Mouse (Mus musculus): ENCODE results near the gene Glce. TPM values are rescaled to one million over a fixed set of nuclear protein-coding genes. Genes with fewer than 3 reads are reported as not detected.

The Glce gene
- polyA plus RNA-seq, 1 experiment from 2014 or later: 21.5 TPM

- H3K4me3 ChIP-seq: no peak overlapping the region
- no peaks in the 10 kb centered on the region for H3K9me3 ChIP-seq
- no peaks in the 10 kb centered on the region for H3K4me1 ChIP-seq
- no peaks in the 10 kb centered on the region for H3K27me3 ChIP-seq (ENCODE audit: poor library complexity, severe bottlenecking)
- no peak for DNase-seq (ENCODE audit: extremely low spot score, low spot score)
- no peaks in the 10 kb centered on the region; the same call in 1 of the 2 replicates for H3K36me3 ChIP-seq (replicated peaks)
- no peak overlapping the region for H3K27ac ChIP-seq
- 84% methylated on average over 2 of the region's 2 CpGs for WGBS
These were observed 66.2 kb downstream of the Glce start for GRCm38 (mm10) chr9:62056206-62056605.

GRCm38 (mm10) chr9:62050801-62051200 is 71.7 kb downstream of the Glce start:
- whole genome bisulfite sequencing: 50% methylated on average over 4 of the region's 4 CpGs
- no peak overlapping the region for H3K27ac ChIP-seq
- no peaks in the 10 kb centered on the region for H3K27me3 ChIP-seq (ENCODE audit: poor library complexity, severe bottlenecking)
- peaks cover 8% of the 10 kb centered on the region for H3K4me1 ChIP-seq
- no peaks in the 10 kb centered on the region for H3K9me3 ChIP-seq
- H3K36me3 ChIP-seq (replicated peaks): no peaks in the 10 kb centered on the region
- DNase-seq (ENCODE audit: extremely low spot score, low spot score): no peak
- no peak overlapping the region for H3K4me3 ChIP-seq

- Histone ChIP-seq H3K4me1 (peaks cover 8% of the 10 kb centered on the region), H3K27me3 (ENCODE audit: poor library complexity, severe bottlenecking) (no peaks in the 10 kb centered on the region), H3K36me3 (replicated peaks) (no peaks in the 10 kb centered on the region), H3K4me3 (no peak overlapping the region), H3K27ac (no peak overlapping the region), H3K9me3 (no peaks in the 10 kb centered on the region)
- 77% methylated on average over 8 of the region's 8 CpGs for WGBS
- DNase-seq (ENCODE audit: extremely low spot score, low spot score): no peak
These were observed 73.3 kb downstream of the Glce start for GRCm38 (mm10) chr9:62049166-62049565.

GRCm38 (mm10) chr9:62042167-62042566 is 80.3 kb downstream of the Glce start:
- DNase-seq (ENCODE audit: extremely low spot score, low spot score): no peak
- H3K4me1 ChIP-seq: peaks cover 8% of the 10 kb centered on the region
- H3K4me3 ChIP-seq: no peak overlapping the region
- no peak overlapping the region for H3K27ac ChIP-seq
- H3K9me3 ChIP-seq: no peaks in the 10 kb centered on the region
- peaks cover 9% of the 10 kb centered on the region for H3K27me3 ChIP-seq (ENCODE audit: poor library complexity, severe bottlenecking)
- WGBS: 90% methylated on average over 3 of the region's 3 CpGs
- no peaks in the 10 kb centered on the region for H3K36me3 ChIP-seq (replicated peaks)

- Histone ChIP-seq H3K4me1 (peaks cover 19% of the 10 kb centered on the region), H3K36me3 (replicated peaks) (no peaks in the 10 kb centered on the region), H3K4me3 (peak overlapping the region; percentile 30), H3K27ac (no peak overlapping the region), H3K9me3 (no peaks in the 10 kb centered on the region), H3K27me3 (ENCODE audit: poor library complexity, severe bottlenecking) (peaks cover 9% of the 10 kb centered on the region)
- 9% methylated on average over 20 of the region's 20 CpGs for WGBS
- peak; percentile 81 for DNase-seq (ENCODE audit: extremely low spot score, low spot score)
These were observed 82.3 kb downstream of the Glce start for GRCm38 (mm10) chr9:62040008-62040608.

GRCm38 (mm10) chr9:62035806-62036205 is 86.6 kb downstream of the Glce start:
- no peaks in the 10 kb centered on the region for H3K9me3 ChIP-seq
- peaks cover 24% of the 10 kb centered on the region for H3K4me1 ChIP-seq
- WGBS: 71% methylated on average over 1 of the region's 1 CpGs
- peaks cover 9% of the 10 kb centered on the region for H3K27me3 ChIP-seq (ENCODE audit: poor library complexity, severe bottlenecking)
- no peak overlapping the region for H3K4me3 ChIP-seq
- no peak for DNase-seq (ENCODE audit: extremely low spot score, low spot score)
- no peak overlapping the region for H3K27ac ChIP-seq
- H3K36me3 ChIP-seq (replicated peaks): no peaks in the 10 kb centered on the region

GRCm38 (mm10) chr9:62032206-62032605 is 90.2 kb downstream of the Glce start:
- no peak for DNase-seq (ENCODE audit: extremely low spot score, low spot score)
- H3K27ac ChIP-seq: no peak overlapping the region
- WGBS: 89% methylated on average over 3 of the region's 3 CpGs
- H3K36me3 ChIP-seq (replicated peaks): no peaks in the 10 kb centered on the region
- peaks cover 23% of the 10 kb centered on the region for H3K4me1 ChIP-seq
- no peaks in the 10 kb centered on the region for H3K9me3 ChIP-seq
- H3K4me3 ChIP-seq: no peak overlapping the region
- peaks cover 26% of the 10 kb centered on the region for H3K27me3 ChIP-seq (ENCODE audit: poor library complexity, severe bottlenecking)

GRCm38 (mm10) chr9:62028072-62028471 is 94.4 kb downstream of the Glce start:
- no peak for DNase-seq (ENCODE audit: extremely low spot score, low spot score)
- H3K9me3 ChIP-seq: no peaks in the 10 kb centered on the region
- peaks cover 20% of the 10 kb centered on the region for H3K4me1 ChIP-seq
- H3K27me3 ChIP-seq (ENCODE audit: poor library complexity, severe bottlenecking): peaks cover 68% of the 10 kb centered on the region
- H3K27ac ChIP-seq: no peak overlapping the region
- no peak overlapping the region for H3K4me3 ChIP-seq
- 62% methylated on average over 3 of the region's 3 CpGs for WGBS
- no peaks in the 10 kb centered on the region for H3K36me3 ChIP-seq (replicated peaks)

- Histone ChIP-seq H3K9me3 (no peaks in the 10 kb centered on the region), H3K4me3 (peak within 1 kb of the TSS; percentile 60), H3K27ac (peak within 1 kb of the TSS; percentile 65), H3K4me1 (peaks cover 25% of the 10 kb centered on the region), H3K27me3 (ENCODE audit: poor library complexity, severe bottlenecking) (peaks cover 73% of the 10 kb centered on the region), H3K36me3 (replicated peaks) (no peaks in the 10 kb centered on the region)
- WGBS: under 1% methylated on average over 32 of the region's 32 CpGs
- no peak for DNase-seq (ENCODE audit: extremely low spot score, low spot score)
These were observed 95.9 kb downstream of the Glce start, which contains the start of gene Paqr5 for GRCm38 (mm10) chr9:62026600-62026999. Gene Paqr5, minus strand, starts transcription at chr9:62026856.

GRCm38 (mm10) chr9:62025056-62025455 is 97.4 kb downstream of the Glce start:
- no peak overlapping the region for H3K27ac ChIP-seq
- no peak for DNase-seq (ENCODE audit: extremely low spot score, low spot score)
- H3K36me3 ChIP-seq (replicated peaks): no peaks in the 10 kb centered on the region
- peaks cover 24% of the 10 kb centered on the region for H3K4me1 ChIP-seq
- peaks cover 73% of the 10 kb centered on the region for H3K27me3 ChIP-seq (ENCODE audit: poor library complexity, severe bottlenecking)
- no peak overlapping the region for H3K4me3 ChIP-seq
- 50% methylated on average over 5 of the region's 5 CpGs for WGBS
- no peaks in the 10 kb centered on the region for H3K9me3 ChIP-seq

GRCm38 (mm10) chr9:62023879-62024278 is 98.6 kb downstream of the Glce start:
- 55% methylated on average over 4 of the region's 4 CpGs for WGBS
- no peak for DNase-seq (ENCODE audit: extremely low spot score, low spot score)
- Histone ChIP-seq H3K4me3 (no peak overlapping the region), H3K27me3 (ENCODE audit: poor library complexity, severe bottlenecking) (peaks cover 64% of the 10 kb centered on the region), H3K27ac (no peak overlapping the region), H3K36me3 (replicated peaks) (no peaks in the 10 kb centered on the region), H3K4me1 (peaks cover 23% of the 10 kb centered on the region), H3K9me3 (no peaks in the 10 kb centered on the region)

GRCm38 (mm10) chr9:62022961-62023680 is 99.3 kb downstream of the Glce start:
- DNase-seq (ENCODE audit: extremely low spot score, low spot score): no peak

GRCm38 (mm10) chr9:62021583-62022120 is 100.8 kb downstream of the Glce start:
- Histone ChIP-seq H3K27ac (no peak overlapping the region), H3K9me3 (no peaks in the 10 kb centered on the region), H3K36me3 (replicated peaks) (no peaks in the 10 kb centered on the region), H3K4me1 (peaks cover 15% of the 10 kb centered on the region), H3K27me3 (ENCODE audit: poor library complexity, severe bottlenecking) (peaks cover 41% of the 10 kb centered on the region), H3K4me3 (no peak overlapping the region)
- no peak for DNase-seq (ENCODE audit: extremely low spot score, low spot score)
- 79% methylated on average over 7 of the region's 7 CpGs for WGBS

More at GRCm38 (mm10) chr9:62022961-62023680, 99.3 kb downstream of the Glce start:
- Histone ChIP-seq H3K36me3 (replicated peaks) (no peaks in the 10 kb centered on the region), H3K4me1 (peaks cover 23% of the 10 kb centered on the region), H3K9me3 (no peaks in the 10 kb centered on the region), H3K4me3 (no peak overlapping the region), H3K27me3 (ENCODE audit: poor library complexity, severe bottlenecking) (peaks cover 56% of the 10 kb centered on the region), H3K27ac (no peak overlapping the region)
- 89% methylated on average over 6 of the region's 6 CpGs for WGBS
